Mouse (Mus musculus) MEL (cell line): ENCODE results near the gene Wdr34.

Experiments
- CTCF ChIP-seq, 3 experiments: IDR thresholded peaks in 2 of 3; conservative IDR thresholded peaks in 1 of 3; 2 replicates each; pipeline ENCODE4 v1.5.1; 2011 to 2012; ENCODE audit warnings: low read length in 3 of 3, low read depth in 2 of 3, mild to moderate bottlenecking in 2 of 3, improper control_type of control experiment in 1 of 3, inconsistent platforms in 1 of 3, mixed read lengths in 1 of 3, moderate library complexity in 1 of 3; ENCODE audit not compliant: control insufficient read depth in 1 of 3, insufficient read depth in 1 of 3, poor library complexity in 1 of 3, severe bottlenecking in 1 of 3
- EP300 ChIP-seq, 2 experiments: IDR thresholded peaks; 2 replicates each; pipeline ENCODE4 v1.6.1; 2011; ENCODE audit warnings: improper control_type of control experiment in 2 of 2, low read length in 2 of 2, low read depth in 1 of 2, mild to moderate bottlenecking in 1 of 2
- ETS1 ChIP-seq: IDR thresholded peaks from 2 replicates; pipeline ENCODE4 v1.6.1; 2012; ENCODE audit warnings: low read depth, mild to moderate bottlenecking, inconsistent platforms, low read length, improper control_type of control experiment, moderate library complexity
- GATA1 ChIP-seq: IDR thresholded peaks from 2 replicates; pipeline ENCODE4 v1.6.1; 2011; ENCODE audit warnings: low read depth, low read length, improper control_type of control experiment
- MXI1 ChIP-seq: IDR thresholded peaks from 2 replicates; pipeline ENCODE4 v1.6.1; 2011; ENCODE audit warnings: mild to moderate bottlenecking, low read depth, low read length, improper control_type of control experiment
- POLR2A ChIP-seq, 2 experiments: IDR thresholded peaks; 2 replicates each; pipeline ENCODE4 v1.6.1; 2011 to 2012; ENCODE audit warnings: low read length in 2 of 2, mild to moderate bottlenecking in 2 of 2, control low read depth in 1 of 2, improper control_type of control experiment in 1 of 2, low read depth in 1 of 2, moderate library complexity in 1 of 2; ENCODE audit not compliant: control insufficient read depth in 1 of 2, insufficient read depth in 1 of 2, poor library complexity in 1 of 2
- SMC3 ChIP-seq: IDR thresholded peaks from 2 replicates; pipeline ENCODE4 v1.6.1; 2011; ENCODE audit warnings: low read depth, low read length, improper control_type of control experiment
- TCF12 ChIP-seq: IDR thresholded peaks from 2 replicates; pipeline ENCODE4 v1.6.1; 2014; ENCODE audit warnings: low read depth, mild to moderate bottlenecking, inconsistent platforms, low read length, improper control_type of control experiment, moderate library complexity
- UBTF ChIP-seq: IDR thresholded peaks from 2 replicates; pipeline ENCODE4 v1.6.1; 2012; ENCODE audit warnings: low read depth, mild to moderate bottlenecking, inconsistent platforms, low read length, improper control_type of control experiment, moderate library complexity, borderline replicate concordance; ENCODE audit not compliant: insufficient read depth

DNA sequence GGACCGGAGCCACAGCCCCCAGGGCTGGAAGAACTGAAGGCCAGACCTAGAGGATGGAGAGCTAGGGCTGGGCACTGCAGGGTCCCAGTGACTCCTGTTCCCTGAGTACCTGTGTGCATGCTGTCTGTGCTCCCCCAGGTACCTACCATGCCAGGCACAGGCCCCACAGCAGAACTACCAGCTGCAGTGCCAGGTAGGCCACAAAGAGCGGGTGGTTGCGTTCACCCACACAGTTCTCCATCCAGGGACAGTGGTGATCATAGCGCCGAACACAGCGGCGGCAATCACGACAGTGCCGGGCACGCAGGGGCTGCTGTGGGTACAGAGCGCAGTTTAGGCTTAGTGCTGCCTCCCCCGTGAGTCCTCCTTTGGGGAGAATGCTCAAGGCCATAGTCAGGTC is 42.8 kb upstream of the Wdr34 start:
- TF ChIP-seq CTCF (IDR thresholded peaks at IDR 0.05 in 2 of 3, conservative IDR thresholded peaks at IDR 0.05 in 1 of 3; ENCODE audit: control insufficient read depth in 1 of 3, insufficient read depth in 1 of 3, low read depth in 2 of 3, low read length in 3 of 3, poor library complexity in 1 of 3, severe bottlenecking in 1 of 3) (no peak), POLR2A (IDR thresholded peaks at IDR 0.05; ENCODE audit: control insufficient read depth in 1 of 2, insufficient read depth in 1 of 2, low read depth in 1 of 2, low read length in 2 of 2, poor library complexity in 1 of 2) (no peak), EP300 (IDR thresholded peaks at IDR 0.05; ENCODE audit: low read depth in 1 of 2, low read length in 2 of 2) (no peak), GATA1 (no peak), MXI1 (no peak), SMC3 (no peak), ETS1 (no peak), TCF12 (no peak), UBTF (no peak)
